ENCODE assay signal across 9 mouse cellular contexts in genomic region chr14:105740889-105741288, GRCm38 (mm10).
A peak's percentile ranks its signal among the peaks of the same experiment; 100 is the strongest.
DNase-seq lines count a peak whose midpoint lies in the region; ATAC-seq lines count a peak whose summit lies in the region.
"Had no signal": no experiment of that assay in that cellular context is flagged by ENCODE, and none has a peak within 500 bp of the region (broad histone marks: within the 10 kb centered on the region; RNA-seq: fewer than 3 reads in every experiment).

No protein-coding gene starts in this region.

- no peak for DNase-seq in cerebellum, adult 11-12 months
- DNase-seq in adipocyte (ENCODE audit: low spot score): peak; percentile 98
- DNase-seq in layer of hippocampus, postnatal 14 days (ENCODE audit: low spot score in 2 of 2): peak; percentile 61 to 64
- peak; percentile 33 for DNase-seq in right cerebral cortex, postnatal 25 days
- no peak for DNase-seq in spleen, adult 12 weeks (ENCODE audit: low spot score)

- peak; percentile 6; the same call in 1 of the 2 replicates for ATAC-seq in cerebellum, adult (ENCODE audit: insufficient number of reproducible peaks, low FRiP score, low TSS enrichment)
- ATAC-seq in heart, embryonic 15.5 days (replicated peaks; ENCODE audit: insufficient number of reproducible peaks, insufficient read depth, low FRiP score, low read depth): 0 out of 2 replicates have a peak, but pooled peaks have one; percentile 44
- no peak for ATAC-seq in granulocyte monocyte progenitor cell, adult 5-6 weeks (replicated peaks; ENCODE audit: poor library complexity, severe bottlenecking)

- H3K4me1 ChIP-seq in heart, embryonic 15.5 days (replicated peaks): peaks cover 6% of the 10 kb centered on the region
- H3K4me1 ChIP-seq: hindbrain, embryonic 15.5 days had no signal

- 51% methylated on average over 11 of the region's 11 CpGs for WGBS in heart, embryonic 15.5 days

- no peaks in the 10 kb centered on the region for H3K9me3 ChIP-seq in heart, embryonic 15.5 days (replicated peaks)
- H3K9me3 ChIP-seq: hindbrain, embryonic 15.5 days had no signal

- no peak overlapping the region for H3K4me2 ChIP-seq in heart, embryonic 15.5 days
- H3K4me2 ChIP-seq: hindbrain, embryonic 15.5 days had no signal

- H3K9ac ChIP-seq in heart, embryonic 15.5 days: no peak overlapping the region
- H3K9ac ChIP-seq: hindbrain, embryonic 15.5 days had no signal

- no peaks in the 10 kb centered on the region for H3K27me3 ChIP-seq in heart, embryonic 15.5 days
- H3K27me3 ChIP-seq: hindbrain, embryonic 15.5 days had no signal

- peak overlapping the region; percentile 57 for H3K27ac ChIP-seq in heart, embryonic 15.5 days
- H3K27ac ChIP-seq: hindbrain, embryonic 15.5 days had no signal

- H3K4me3 ChIP-seq in heart, embryonic 15.5 days: no peak overlapping the region
- H3K4me3 ChIP-seq: hindbrain, embryonic 15.5 days had no signal

- no peaks in the 10 kb centered on the region for H3K36me3 ChIP-seq in heart, embryonic 15.5 days
- H3K36me3 ChIP-seq: hindbrain, embryonic 15.5 days had no signal

Comparison
In these comparisons a context has a peak if more than half of its experiments do, and no peak if none do; other contexts are left out.
1. DNase-seq: peak in adipocyte (single experiment), layer of hippocampus, postnatal 14 days (2 of 2) and right cerebral cortex, postnatal 25 days (single experiment); none in cerebellum, adult 11-12 months (single experiment) and spleen, adult 12 weeks (single experiment).